Mouse (Mus musculus) lung, postnatal 10 days (tissue): ENCODE data around the gene Pon3.

Source experiments
- DNase-seq: peaks from one replicate; pipeline ENCODE4 v3.0.0; 2021

Gene Pon3

DNA sequence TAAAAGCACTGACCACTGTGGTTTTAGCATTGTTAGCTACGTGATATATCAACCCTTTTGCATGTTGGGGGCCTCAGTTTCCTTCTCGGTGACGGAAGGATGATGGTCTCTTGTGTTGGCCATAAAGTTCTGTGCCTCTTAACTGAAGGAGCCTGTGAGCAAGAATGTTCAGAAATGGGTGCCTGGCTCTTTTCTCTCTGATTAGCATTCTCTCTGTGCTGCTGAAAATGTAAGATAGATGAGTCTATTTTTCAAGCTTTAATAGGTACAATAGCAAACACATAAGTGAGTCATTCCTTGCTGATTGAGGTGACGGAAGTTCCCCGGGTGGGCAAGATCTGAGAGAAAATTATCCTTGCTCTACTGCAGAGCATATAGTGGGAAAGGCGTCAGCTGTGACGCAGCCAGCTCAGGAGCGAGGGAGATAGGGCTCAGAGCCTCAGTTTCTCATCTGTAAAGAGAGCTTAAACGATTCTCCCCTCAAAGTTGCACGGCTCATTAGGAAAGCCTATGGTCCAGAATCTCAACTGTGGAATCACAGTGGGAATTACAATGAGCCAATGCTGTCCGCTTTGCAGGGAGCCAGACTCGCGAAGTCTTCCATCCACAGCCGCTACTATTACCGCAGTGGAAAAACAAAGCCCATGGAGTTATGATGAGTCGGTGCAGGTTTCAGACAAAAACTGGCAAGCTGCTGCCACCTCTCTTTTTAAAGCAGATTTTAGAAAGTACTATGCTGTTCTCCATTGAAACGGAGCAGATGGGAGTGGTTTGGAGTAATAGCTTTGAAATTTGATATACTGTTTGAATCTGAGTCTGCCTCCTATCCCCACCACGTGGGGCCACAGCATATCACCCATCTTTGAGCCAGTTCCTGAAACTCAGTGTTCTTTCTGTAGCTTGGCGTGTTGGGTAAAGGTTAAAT lies 77.9 kb downstream of the Pon3 start:
- no peak for DNase-seq

DNA sequence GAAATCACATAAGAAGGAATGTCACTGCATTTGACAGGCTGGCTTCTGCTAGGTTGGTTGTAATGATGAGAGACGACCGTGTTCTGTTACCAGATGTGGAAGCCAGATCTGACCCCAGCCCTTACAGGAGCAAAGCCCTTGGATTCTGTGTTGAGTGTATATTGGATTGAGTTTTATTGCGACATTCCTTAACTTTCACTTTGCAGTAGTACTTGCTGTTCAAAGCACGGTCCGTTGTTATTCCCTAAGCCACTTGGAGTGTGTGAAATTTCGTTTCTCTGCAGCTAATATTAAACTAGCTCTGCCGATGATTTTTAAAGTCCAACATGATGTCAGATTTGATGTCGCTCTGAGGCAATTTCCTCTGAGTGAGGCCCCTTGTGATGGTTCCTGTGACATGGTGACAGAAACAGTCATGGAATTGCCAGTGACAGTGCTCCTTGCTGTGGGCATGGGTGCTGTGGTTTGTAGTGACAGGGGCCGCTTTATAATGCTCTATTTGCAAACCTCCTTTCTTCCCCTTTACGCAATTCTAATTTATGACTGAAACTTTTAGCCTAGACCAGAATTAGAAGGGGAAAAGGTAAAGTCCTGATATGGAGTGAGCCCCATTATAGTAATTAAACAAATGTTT lies 81.8 kb downstream of the Pon3 start:
- no peak for DNase-seq

DNA sequence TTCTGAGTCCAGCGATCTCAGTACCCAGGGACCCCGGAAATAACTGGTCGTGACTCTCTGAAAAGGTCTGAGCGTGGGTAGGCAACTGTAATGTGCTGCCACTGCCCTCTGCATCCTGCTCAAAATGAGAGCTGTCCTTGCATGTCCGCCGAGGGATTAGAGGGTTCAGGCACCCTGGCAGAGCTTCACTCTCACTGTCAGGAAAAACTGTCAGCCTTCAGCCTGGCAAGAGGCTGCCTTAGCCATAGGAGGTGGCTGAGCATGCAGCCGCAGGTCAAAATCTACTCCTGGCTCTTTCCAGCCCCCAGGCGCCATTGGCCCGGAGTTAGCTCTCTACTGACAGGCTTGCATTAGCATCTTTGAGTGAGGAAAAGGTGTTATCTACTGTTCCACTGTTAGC lies 83.5 kb downstream of the Pon3 start:
- no peak for DNase-seq

DNA sequence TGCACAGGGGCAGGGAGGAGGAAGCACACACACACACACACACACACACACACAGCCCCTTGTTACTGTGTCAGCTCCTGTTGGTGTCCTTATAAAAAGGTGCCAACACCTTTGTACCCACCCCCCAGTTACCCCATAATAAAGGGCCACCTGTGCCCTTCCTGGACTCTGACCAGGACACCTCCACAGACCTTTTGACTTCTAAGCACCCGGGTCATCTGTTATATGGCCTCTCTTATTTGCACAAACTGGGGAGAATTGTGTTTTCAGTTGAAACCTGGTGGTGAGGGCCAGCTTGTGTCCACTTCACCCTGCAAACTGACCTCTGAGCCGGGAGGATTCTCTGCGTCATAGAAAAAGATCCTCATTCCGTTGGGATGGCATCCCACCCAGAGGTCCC lies 84.7 kb downstream of the Pon3 start:
- no peak for DNase-seq
